Mouse (Mus musculus) forebrain, embryonic 13.5 days (tissue): ENCODE measurements around the gene Mgat2. TPM values are rescaled to one million over a fixed set of nuclear protein-coding genes. Genes with fewer than 3 reads are reported as not detected.

Experiments
- ATAC-seq: fragments of 200-750 bp; cut with Nextera tagmentation; 2 replicates; pipeline ENCODE4 v1.8.0; 2017
- H3K27ac ChIP-seq: fragments of 300-500 bp; sonication (generic); 2 replicates; pipeline ENCODE4 v1.5.1; 2015; ENCODE audit warnings: inconsistent platforms, mild to moderate bottlenecking, moderate library complexity
- H3K27me3 ChIP-seq: fragments of 300-500 bp; sonication (generic); 2 replicates; pipeline ENCODE4 v1.6.1; 2015; ENCODE audit warnings: mild to moderate bottlenecking, inconsistent platforms
- H3K36me3 ChIP-seq: fragments of 300-500 bp; sonication (generic); 2 replicates; pipeline ENCODE4 v1.6.1; 2015; ENCODE audit warnings: mild to moderate bottlenecking, inconsistent platforms; ENCODE audit not compliant: poor library complexity, severe bottlenecking
- H3K4me1 ChIP-seq: fragments of 300-500 bp; sonication (generic); 2 replicates; pipeline ENCODE4 v1.6.1; 2015; ENCODE audit warnings: inconsistent platforms
- H3K4me2 ChIP-seq: fragments of 300-500 bp; sonication (generic); 2 replicates; pipeline ENCODE4 v1.6.1; 2015; ENCODE audit warnings: inconsistent platforms, mild to moderate bottlenecking, moderate library complexity
- H3K4me3 ChIP-seq: fragments of 300-500 bp; sonication (generic); 2 replicates; pipeline ENCODE4 v1.5.1; 2015; ENCODE audit warnings: mild to moderate bottlenecking, inconsistent platforms
- H3K9ac ChIP-seq: fragments of 300-500 bp; sonication (generic); 2 replicates; pipeline ENCODE4 v1.6.1; 2015; ENCODE audit warnings: mild to moderate bottlenecking, inconsistent platforms
- H3K9me3 ChIP-seq: fragments of 300-500 bp; sonication (generic); replicated peaks from 2 replicates; pipeline ENCODE4 v1.6.1; 2016; ENCODE audit warnings: inconsistent platforms
- WGBS: fragments of 180-500 bp; shearing (Covaris S2); methylation state at CpG from one replicate; pipeline ENCODE4 v1.1.7; 2015; 5-methylcytosine and 5-hydroxymethylcytosine counted together
- polyA plus RNA-seq: library from polyadenylated mRNA; unstranded; fragments of >200 nt; fragmentation: Nextera tagmentation; extraction: Ambion mirVana; gene quantifications from 2 replicates; pipeline ENCODE4 v1.2.1, GENCODE M21; 2015

Gene Mgat2
- polyA plus RNA-seq, 1 experiment from 2014 or later: 29.3 TPM

- no peaks in the 10 kb centered on the region for H3K27me3 ChIP-seq
- no peaks in the 10 kb centered on the region for H3K9me3 ChIP-seq
- WGBS: 3% methylated on average over 57 of the region's 86 CpGs
- H3K27ac ChIP-seq: peak overlapping the region; percentile 84
- peaks cover 32% of the 10 kb centered on the region for H3K4me1 ChIP-seq
- H3K4me3 ChIP-seq: peak overlapping the region; percentile 89
- peak overlapping the region; percentile 84 for H3K9ac ChIP-seq
- H3K4me2 ChIP-seq: peak overlapping the region; percentile 98
- peaks cover 32% of the 10 kb centered on the region for H3K36me3 ChIP-seq
- ATAC-seq: peak; percentile 73
Observed at GRCm38 (mm10) chr12:69184342-69185295, 662 bp downstream of the Mgat2 start.

GRCm38 (mm10) chr12:69185371-69185770 is 1.4 kb downstream of the Mgat2 start:
- Histone ChIP-seq H3K4me1 (peaks cover 32% of the 10 kb centered on the region), H3K27me3 (no peaks in the 10 kb centered on the region), H3K4me3 (peak overlapping the region; percentile 89), H3K9me3 (no peaks in the 10 kb centered on the region), H3K9ac (peak overlapping the region; percentile 84), H3K4me2 (peak overlapping the region; percentile 98), H3K36me3 (peaks cover 39% of the 10 kb centered on the region), H3K27ac (no peak overlapping the region)
- ATAC-seq: no peak
- WGBS: 78% methylated on average over 7 of the region's 7 CpGs

GRCm38 (mm10) chr12:69186811-69187471 is 3.0 kb downstream of the Mgat2 start:
- no peak overlapping the region for H3K4me3 ChIP-seq
- 70% methylated on average over 5 of the region's 5 CpGs for WGBS
- no peak for ATAC-seq
- H3K36me3 ChIP-seq: peaks cover 35% of the 10 kb centered on the region
- no peak overlapping the region for H3K27ac ChIP-seq
- peaks cover 32% of the 10 kb centered on the region for H3K4me1 ChIP-seq
- no peak overlapping the region for H3K9ac ChIP-seq
- H3K9me3 ChIP-seq: no peaks in the 10 kb centered on the region
- H3K4me2 ChIP-seq: peak overlapping the region; percentile 5; the same call in 1 of the 2 replicates
- H3K27me3 ChIP-seq: no peaks in the 10 kb centered on the region

- peaks cover 33% of the 10 kb centered on the region for H3K36me3 ChIP-seq
- ATAC-seq: no peak
- H3K27ac ChIP-seq: no peak overlapping the region
- peaks cover 18% of the 10 kb centered on the region for H3K4me1 ChIP-seq
- no peak overlapping the region for H3K4me2 ChIP-seq
- H3K9me3 ChIP-seq: no peaks in the 10 kb centered on the region
- no peak overlapping the region for H3K9ac ChIP-seq
- H3K4me3 ChIP-seq: no peak overlapping the region
- H3K27me3 ChIP-seq: no peaks in the 10 kb centered on the region
- 96% methylated on average over 9 of the region's 9 CpGs for WGBS
Observed at GRCm38 (mm10) chr12:69190074-69190473, 6.1 kb downstream of the Mgat2 start.

GRCm38 (mm10) chr12:69190522-69190921 is 6.6 kb downstream of the Mgat2 start:
- 93% methylated on average over 1 of the region's 1 CpGs for WGBS

GRCm38 (mm10) chr12:69191396-69191795 is 7.4 kb downstream of the Mgat2 start:
- 92% methylated on average over 5 of the region's 5 CpGs for WGBS
- H3K4me3 ChIP-seq: no peak overlapping the region
- ATAC-seq: no peak
- H3K4me1 ChIP-seq: peaks cover 22% of the 10 kb centered on the region
- H3K27me3 ChIP-seq: no peaks in the 10 kb centered on the region
- H3K27ac ChIP-seq: no peak overlapping the region
- H3K4me2 ChIP-seq: no peak overlapping the region
- H3K9ac ChIP-seq: no peak overlapping the region
- peaks cover 33% of the 10 kb centered on the region for H3K36me3 ChIP-seq
- no peaks in the 10 kb centered on the region for H3K9me3 ChIP-seq

More at GRCm38 (mm10) chr12:69190522-69190921, 6.6 kb downstream of the Mgat2 start:
- H3K27ac ChIP-seq: no peak overlapping the region
- peaks cover 33% of the 10 kb centered on the region for H3K36me3 ChIP-seq
- H3K27me3 ChIP-seq: no peaks in the 10 kb centered on the region
- no peak overlapping the region for H3K4me2 ChIP-seq
- H3K9ac ChIP-seq: no peak overlapping the region
- peaks cover 17% of the 10 kb centered on the region for H3K4me1 ChIP-seq
- ATAC-seq: no peak
- no peaks in the 10 kb centered on the region for H3K9me3 ChIP-seq
- H3K4me3 ChIP-seq: no peak overlapping the region

GRCm38 (mm10) chr12:69192637-69193036 is 8.7 kb downstream of the Mgat2 start:
- Histone ChIP-seq H3K27ac (no peak overlapping the region), H3K36me3 (peaks cover 28% of the 10 kb centered on the region), H3K4me2 (no peak overlapping the region), H3K9me3 (no peaks in the 10 kb centered on the region), H3K4me1 (peaks cover 13% of the 10 kb centered on the region), H3K4me3 (no peak overlapping the region), H3K9ac (no peak overlapping the region), H3K27me3 (no peaks in the 10 kb centered on the region)
- 92% methylated on average over 2 of the region's 2 CpGs for WGBS
- ATAC-seq: no peak

GRCm38 (mm10) chr12:69196444-69197377 is 12.8 kb downstream of the Mgat2 start, which contains the start of gene Gm49383:
Gm49383 (minus strand) TSS chr12:69197104.
- H3K36me3 ChIP-seq: peaks cover 23% of the 10 kb centered on the region
- ATAC-seq: peak; percentile 89
- H3K4me2 ChIP-seq: peak within 1 kb of the TSS; percentile 91
- H3K27ac ChIP-seq: peak within 1 kb of the TSS; percentile 91
- peak within 1 kb of the TSS; percentile 93 for H3K4me3 ChIP-seq
- H3K9ac ChIP-seq: peak within 1 kb of the TSS; percentile 90
- H3K9me3 ChIP-seq: no peaks in the 10 kb centered on the region
- peaks cover 29% of the 10 kb centered on the region for H3K4me1 ChIP-seq
- under 1% methylated on average over 73 of the region's 75 CpGs for WGBS
- no peaks in the 10 kb centered on the region for H3K27me3 ChIP-seq

GRCm38 (mm10) chr12:69197378-69198163 is 13.6 kb downstream of the Mgat2 start:
- Histone ChIP-seq H3K27ac (peak overlapping the region; percentile 91), H3K36me3 (peaks cover 27% of the 10 kb centered on the region), H3K4me2 (peak overlapping the region; percentile 91), H3K4me1 (peaks cover 29% of the 10 kb centered on the region), H3K27me3 (no peaks in the 10 kb centered on the region), H3K9ac (peak overlapping the region; percentile 90), H3K4me3 (peak overlapping the region; percentile 93), H3K9me3 (no peaks in the 10 kb centered on the region)
- peak; percentile 75 for ATAC-seq
- under 1% methylated on average over 84 of the region's 94 CpGs for WGBS

- ATAC-seq: peak; percentile 25
- Histone ChIP-seq H3K9ac (peak within 1 kb of the TSS; percentile 90), H3K36me3 (peaks cover 32% of the 10 kb centered on the region), H3K4me3 (peak within 1 kb of the TSS; percentile 93), H3K4me2 (peak within 1 kb of the TSS; percentile 91), H3K9me3 (no peaks in the 10 kb centered on the region), H3K27ac (peak within 1 kb of the TSS; percentile 91), H3K4me1 (peaks cover 29% of the 10 kb centered on the region), H3K27me3 (no peaks in the 10 kb centered on the region)
- WGBS: under 1% methylated on average over 18 of the region's 18 CpGs
Observed at GRCm38 (mm10) chr12:69198164-69198535, 14.2 kb downstream of the Mgat2 start, which contains the start of gene Dnaaf2. Dnaaf2 (minus strand) TSS chr12:69198429.

- Histone ChIP-seq H3K4me2 (peak overlapping the region; percentile 91), H3K9me3 (no peaks in the 10 kb centered on the region), H3K27me3 (no peaks in the 10 kb centered on the region), H3K9ac (0 out of 2 replicates have a peak overlapping the region, but pooled peaks have one; percentile 19), H3K4me1 (peaks cover 29% of the 10 kb centered on the region), H3K36me3 (peaks cover 35% of the 10 kb centered on the region), H3K27ac (no peak overlapping the region), H3K4me3 (no peak overlapping the region)
- no peak for ATAC-seq
Observed at GRCm38 (mm10) chr12:69198985-69199384, 15.0 kb downstream of the Mgat2 start.
